Mouse (Mus musculus): ENCODE data around the gene Casp7. TPM values are rescaled to one million over a fixed set of nuclear protein-coding genes. Genes with fewer than 3 reads are reported as not detected.

Gene Casp7
- polyA plus RNA-seq, 1 experiment from 2014 or later: 21.3 TPM

DNA sequence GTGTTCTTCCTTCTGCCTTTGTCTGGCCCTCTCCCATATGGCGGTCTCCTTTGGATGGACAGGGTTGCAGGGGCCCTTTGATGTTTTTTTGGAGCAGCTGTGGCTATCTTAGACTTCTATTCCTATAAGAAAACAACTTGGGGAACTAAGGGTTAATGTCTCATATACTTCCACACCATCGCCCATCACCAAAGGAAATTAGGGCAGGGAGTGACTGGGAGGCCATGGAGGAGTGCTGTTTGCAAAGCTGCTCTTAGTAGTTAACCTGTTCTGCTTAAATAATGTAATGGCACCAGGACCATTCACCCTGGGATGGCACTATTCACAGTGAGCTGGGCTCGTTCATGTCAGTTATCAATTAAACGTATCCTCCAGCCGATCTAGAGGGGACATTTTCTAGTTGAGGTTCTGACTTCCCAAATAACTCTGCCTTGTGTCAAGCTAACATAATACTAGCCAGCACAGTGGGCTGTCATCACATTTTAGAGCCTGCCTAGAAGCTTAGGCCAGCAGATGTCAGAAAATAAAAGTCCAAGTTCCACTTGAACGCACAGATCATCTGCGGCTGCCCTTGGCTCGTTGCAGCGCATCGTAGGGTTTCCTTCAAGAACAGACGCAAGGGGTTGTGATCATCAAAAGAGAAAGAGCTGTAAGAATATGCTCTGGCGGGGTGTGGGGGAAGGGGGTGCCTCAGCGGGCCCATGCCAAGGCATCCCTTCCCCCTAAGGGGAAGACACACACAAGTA, 87.9 kb downstream of the Casp7 start:
- Histone ChIP-seq H3K36me3 (ENCODE audit: inconsistent target) (no peaks in the 10 kb centered on the region), H3K27ac (no peak overlapping the region), H3K79me2 (ENCODE audit: inconsistent target) (no peaks in the 10 kb centered on the region), H3K4me3 (ENCODE audit: inconsistent target) (no peak overlapping the region)
- WGBS (ENCODE audit: missing documents): 89% methylated on average over 13 of the region's 13 CpGs

DNA sequence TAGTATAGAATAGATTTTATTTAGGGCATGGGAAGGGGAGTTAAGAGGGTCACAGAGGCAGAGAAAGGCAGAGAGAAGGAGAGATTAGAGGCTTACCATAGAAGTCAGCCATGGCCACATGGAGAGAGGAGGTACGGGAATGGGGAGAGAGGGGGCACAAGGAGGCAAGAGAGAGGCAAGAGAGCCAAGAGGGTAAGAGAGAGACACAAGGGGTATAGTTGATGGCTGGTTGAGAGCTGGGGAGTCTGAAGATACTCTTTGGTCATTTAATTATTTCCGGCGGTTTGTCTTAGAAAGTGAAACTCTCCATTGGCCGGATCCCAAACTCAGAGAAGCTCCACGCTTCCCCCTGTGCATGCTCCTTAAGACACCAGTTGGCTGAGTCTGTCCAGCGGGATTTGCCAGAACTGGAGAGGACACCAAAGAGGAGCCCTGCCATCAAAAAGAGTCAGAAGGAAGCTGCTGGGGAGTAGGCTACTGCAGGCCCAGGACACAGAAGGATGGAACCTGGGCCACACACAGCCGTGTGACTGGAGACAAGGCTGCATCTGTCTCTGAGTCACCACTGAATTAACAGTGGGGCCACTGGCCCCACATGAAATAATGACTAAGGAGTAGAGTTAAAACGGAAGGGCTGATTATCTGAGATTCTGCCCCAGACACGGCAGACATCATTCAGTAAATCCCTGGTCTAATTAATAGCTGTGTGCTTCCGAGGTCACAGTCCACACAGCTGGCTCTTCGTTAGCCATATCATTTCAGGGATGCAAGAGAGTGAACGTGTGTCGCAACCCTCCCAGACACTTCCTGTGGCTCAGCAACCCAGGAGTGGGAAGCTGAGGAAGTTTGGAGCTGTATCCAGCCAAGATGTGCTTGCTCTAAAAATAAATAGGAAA, 88.7 kb downstream of the Casp7 start:
- Histone ChIP-seq H3K36me3 (ENCODE audit: inconsistent target) (no peaks in the 10 kb centered on the region), H3K27ac (no peak overlapping the region), H3K79me2 (ENCODE audit: inconsistent target) (no peaks in the 10 kb centered on the region), H3K4me3 (ENCODE audit: inconsistent target) (no peak overlapping the region)
- WGBS (ENCODE audit: missing documents): 49% methylated on average over 13 of the region's 13 CpGs

DNA sequence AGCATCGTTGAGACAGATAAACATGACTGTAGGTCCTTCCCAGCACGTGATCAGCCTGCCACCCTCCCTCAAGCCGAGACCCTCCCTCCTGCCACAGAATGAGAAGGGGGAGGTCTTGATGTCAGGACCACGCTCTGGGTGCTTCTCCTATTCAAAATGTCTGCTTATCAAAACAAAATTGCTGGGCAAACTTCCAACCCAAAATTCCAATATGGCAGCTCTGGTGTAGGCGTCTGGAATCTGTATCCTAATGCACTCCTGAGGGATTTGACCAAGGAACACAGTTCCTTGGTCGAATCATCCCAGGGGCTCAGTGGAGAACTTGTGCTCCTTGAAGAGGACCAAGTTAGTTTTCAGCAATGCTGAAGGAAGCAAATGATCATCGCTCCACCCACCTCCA, 90.0 kb downstream of the Casp7 start:
- no peaks in the 10 kb centered on the region for H3K36me3 ChIP-seq (ENCODE audit: inconsistent target)
- H3K4me3 ChIP-seq (ENCODE audit: inconsistent target): no peak overlapping the region
- H3K79me2 ChIP-seq (ENCODE audit: inconsistent target): no peaks in the 10 kb centered on the region
- H3K27ac ChIP-seq: no peak overlapping the region
- WGBS (ENCODE audit: missing documents): 94% methylated on average over 7 of the region's 7 CpGs

DNA sequence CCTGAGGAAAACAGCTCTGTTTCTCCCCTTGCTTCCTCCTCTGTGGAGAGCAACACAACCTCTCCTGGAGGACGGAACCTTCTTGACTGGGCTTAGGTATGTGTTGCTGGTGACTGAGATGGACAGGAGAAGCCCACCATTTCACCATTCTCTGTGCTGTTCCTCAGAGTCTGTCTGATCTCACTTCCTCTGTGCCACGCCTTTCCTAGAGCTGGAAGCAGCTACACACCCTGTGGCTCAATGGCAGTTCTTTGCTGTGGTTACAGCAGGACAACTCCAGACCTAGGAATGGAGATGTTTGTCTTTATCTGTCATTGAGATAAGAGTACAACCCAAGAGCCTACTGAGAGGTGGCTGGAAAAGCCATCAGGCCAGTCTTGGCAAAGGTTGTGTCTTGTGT, 90.4 kb downstream of the Casp7 start:
- H3K79me2 ChIP-seq (ENCODE audit: inconsistent target): no peaks in the 10 kb centered on the region
- H3K27ac ChIP-seq: no peak overlapping the region
- H3K4me3 ChIP-seq (ENCODE audit: inconsistent target): no peak overlapping the region
- H3K36me3 ChIP-seq (ENCODE audit: inconsistent target): no peaks in the 10 kb centered on the region
- 81% methylated on average over 2 of the region's 2 CpGs for WGBS (ENCODE audit: missing documents)

DNA sequence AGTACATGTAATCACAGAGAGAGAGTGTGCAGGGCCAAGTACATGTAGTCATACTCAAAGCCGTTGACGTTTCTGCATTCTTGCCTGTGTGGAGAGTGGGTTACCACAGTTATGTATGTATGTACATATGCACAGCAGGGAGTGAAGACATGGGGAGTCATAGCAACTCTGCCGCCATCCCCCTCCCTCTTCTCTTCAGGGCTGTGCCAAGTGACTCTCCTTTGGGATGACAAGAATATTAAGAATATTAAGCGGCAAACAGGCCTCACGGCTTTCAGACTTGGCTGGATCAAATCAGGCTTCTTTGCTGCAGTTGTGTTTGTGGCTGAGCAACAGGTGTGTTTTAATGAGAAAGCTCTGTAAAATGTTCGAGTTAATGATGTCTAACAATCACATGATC, 92.7 kb downstream of the Casp7 start:
- no peak overlapping the region for H3K27ac ChIP-seq
- H3K79me2 ChIP-seq (ENCODE audit: inconsistent target): no peaks in the 10 kb centered on the region
- 90% methylated on average over 6 of the region's 6 CpGs for WGBS (ENCODE audit: missing documents)
- no peak overlapping the region for H3K4me3 ChIP-seq (ENCODE audit: inconsistent target)
- H3K36me3 ChIP-seq (ENCODE audit: inconsistent target): no peaks in the 10 kb centered on the region

Other genes with a start within 250 kb of the Casp7 start
- not detected in 3 replicates for gene Habp2, start 110.0 kb upstream of the Casp7 start, polyA plus RNA-seq (2018)
- gene Nrap, start 7.1 kb upstream of the Casp7 start, polyA plus RNA-seq (2018): 0.38 to 0.87 TPM (median 0.82 TPM) in 3 replicates
- gene Plekhs1, start 64.5 kb downstream of the Casp7 start, polyA plus RNA-seq (2018): not detected in 3 replicates
- 9.9 to 18.5 TPM (median 11.4 TPM) in 3 replicates for gene Dclre1a, start 151.1 kb downstream of the Casp7 start, polyA plus RNA-seq (2018)
- 5.8 to 7.3 TPM (median 6.6 TPM) in 3 replicates for gene Nhlrc2, start 151.1 kb downstream of the Casp7 start, polyA plus RNA-seq (2018)

All from macrophage (primary cell).